Mouse (Mus musculus) hindbrain, embryonic 10.5 days (tissue): ENCODE measurements around the gene Hrh3. TPM values are rescaled to one million over a fixed set of nuclear protein-coding genes. Genes with fewer than 3 reads are reported as not detected.

Experiments used
- DNase-seq: peaks from one replicate; pipeline ENCODE4 v3.0.0-alpha.2; 2017; ENCODE audit warnings: low spot score
- H3K27ac ChIP-seq: fragments of 300-500 bp; sonication (generic); 2 replicates; pipeline ENCODE4 v1.5.1; 2016; ENCODE audit warnings: mild to moderate bottlenecking, moderate library complexity
- H3K27me3 ChIP-seq: fragments of 300-500 bp; sonication (generic); 2 replicates; pipeline ENCODE4 v1.6.1; 2016; ENCODE audit warnings: mild to moderate bottlenecking; ENCODE audit not compliant: poor library complexity, insufficient read depth, severe bottlenecking
- H3K36me3 ChIP-seq: fragments of 300-500 bp; sonication (generic); 2 replicates; pipeline ENCODE4 v1.6.1; 2016; ENCODE audit warnings: mild to moderate bottlenecking, moderate library complexity
- H3K4me1 ChIP-seq: fragments of 300-500 bp; sonication (generic); replicated peaks from 2 replicates; pipeline ENCODE4 v1.6.1; 2016; ENCODE audit warnings: mild to moderate bottlenecking
- H3K4me3 ChIP-seq: fragments of 300-500 bp; sonication (generic); 2 replicates; pipeline ENCODE4 v1.5.1; 2016; ENCODE audit warnings: mild to moderate bottlenecking, moderate library complexity
- H3K9me3 ChIP-seq: fragments of 300-500 bp; sonication (generic); 2 replicates; pipeline ENCODE4 v1.6.1; 2016; ENCODE audit warnings: mild to moderate bottlenecking, moderate library complexity
- WGBS: fragments of 180-500 bp; shearing (Covaris S2); methylation state at CpG from one replicate; pipeline ENCODE4 v1.1.7; 2016; 5-methylcytosine and 5-hydroxymethylcytosine counted together
- polyA plus RNA-seq: library from polyadenylated mRNA; unstranded; fragments of >200 nt; fragmentation: Nextera tagmentation; extraction: Ambion mirVana; gene quantifications from 2 replicates; pipeline ENCODE4 v1.2.1, GENCODE M21; 2016

Gene Hrh3
- polyA plus RNA-seq, 1 experiment from 2014 or later, result 4.2 TPM

- H3K27ac ChIP-seq, result no peak overlapping the region
- peaks cover 16% of the 10 kb centered on the region for H3K4me1 ChIP-seq
- H3K27me3 ChIP-seq, result no peaks in the 10 kb centered on the region
- no peak for DNase-seq
- WGBS, result 90% methylated on average over 7 of the region's 7 CpGs
- no peak overlapping the region for H3K4me3 ChIP-seq
- peaks cover 36% of the 10 kb centered on the region for H3K36me3 ChIP-seq
- H3K9me3 ChIP-seq, result no peaks in the 10 kb centered on the region
These were observed 31.4 kb downstream of the Hrh3 start for GRCm38 (mm10) chr2:180072886-180073285.

- Histone ChIP-seq H3K27me3 (no peaks in the 10 kb centered on the region), H3K4me1 (peaks cover 16% of the 10 kb centered on the region), H3K27ac (no peak overlapping the region), H3K4me3 (no peak overlapping the region), H3K36me3 (peaks cover 36% of the 10 kb centered on the region), H3K9me3 (no peaks in the 10 kb centered on the region)
- no peak for DNase-seq
- WGBS, result 82% methylated on average over 2 of the region's 2 CpGs
These were observed 32.6 kb downstream of the Hrh3 start for GRCm38 (mm10) chr2:180071671-180072070.

GRCm38 (mm10) chr2:180070481-180071453 lies 33.5 kb downstream of the Hrh3 start, which contains the start of gene Mtg2:
Mtg2 (plus strand) TSS chr2:180070588.
- H3K4me3 ChIP-seq, result peak within 1 kb of the TSS; percentile 80
- peak within 1 kb of the TSS; percentile 92 for H3K27ac ChIP-seq
- peaks cover 16% of the 10 kb centered on the region for H3K4me1 ChIP-seq
- no peaks in the 10 kb centered on the region for H3K9me3 ChIP-seq
- H3K27me3 ChIP-seq, result no peaks in the 10 kb centered on the region
- 6% methylated on average over 58 of the region's 58 CpGs for WGBS
- DNase-seq, result peak; percentile 94
- H3K36me3 ChIP-seq, result peaks cover 38% of the 10 kb centered on the region

GRCm38 (mm10) chr2:180069770-180070480 lies 34.4 kb downstream of the Hrh3 start:
- no peaks in the 10 kb centered on the region for H3K27me3 ChIP-seq
- H3K4me1 ChIP-seq, result peaks cover 16% of the 10 kb centered on the region
- DNase-seq, result no peak
- H3K4me3 ChIP-seq, result peak overlapping the region; percentile 80
- 36% methylated on average over 20 of the region's 20 CpGs for WGBS
- H3K27ac ChIP-seq, result peak overlapping the region; percentile 92
- H3K9me3 ChIP-seq, result peaks cover 5% of the 10 kb centered on the region; the same call in 1 of the 2 replicates
- H3K36me3 ChIP-seq, result peaks cover 46% of the 10 kb centered on the region

GRCm38 (mm10) chr2:180063338-180064131 lies 40.8 kb downstream of the Hrh3 start:
- 93% methylated on average over 11 of the region's 11 CpGs for WGBS
- peaks cover 12% of the 10 kb centered on the region; the same call in 1 of the 2 replicates for H3K9me3 ChIP-seq
- H3K36me3 ChIP-seq, result peaks cover 87% of the 10 kb centered on the region
- no peaks in the 10 kb centered on the region for H3K27me3 ChIP-seq
- no peak overlapping the region for H3K27ac ChIP-seq
- H3K4me3 ChIP-seq, result no peak overlapping the region
- DNase-seq, result no peak
- H3K4me1 ChIP-seq, result no peaks in the 10 kb centered on the region

- Histone ChIP-seq H3K36me3 (peaks cover 73% of the 10 kb centered on the region), H3K27me3 (no peaks in the 10 kb centered on the region), H3K4me3 (no peak overlapping the region), H3K9me3 (no peaks in the 10 kb centered on the region), H3K27ac (no peak overlapping the region), H3K4me1 (peaks cover 8% of the 10 kb centered on the region; the same call in 1 of the 2 replicates)
- DNase-seq, result no peak
- 97% methylated on average over 9 of the region's 9 CpGs for WGBS
These were observed 51.3 kb downstream of the Hrh3 start for GRCm38 (mm10) chr2:180053001-180053400.

GRCm38 (mm10) chr2:180051986-180052733 lies 52.1 kb downstream of the Hrh3 start:
- no peaks in the 10 kb centered on the region for H3K9me3 ChIP-seq
- peaks cover 8% of the 10 kb centered on the region; the same call in 1 of the 2 replicates for H3K4me1 ChIP-seq
- no peak overlapping the region for H3K4me3 ChIP-seq
- WGBS, result 90% methylated on average over 14 of the region's 14 CpGs
- peak overlapping the region; percentile 36; the same call in 1 of the 2 replicates for H3K27ac ChIP-seq
- no peaks in the 10 kb centered on the region for H3K27me3 ChIP-seq
- peak; percentile 38 for DNase-seq
- H3K36me3 ChIP-seq, result peaks cover 73% of the 10 kb centered on the region

GRCm38 (mm10) chr2:180050986-180051385 lies 53.3 kb downstream of the Hrh3 start:
- Histone ChIP-seq H3K27ac (0 out of 2 replicates have a peak overlapping the region, but pooled peaks have one; percentile 6), H3K9me3 (no peaks in the 10 kb centered on the region), H3K4me3 (no peak overlapping the region), H3K4me1 (peaks cover 8% of the 10 kb centered on the region; the same call in 1 of the 2 replicates), H3K27me3 (no peaks in the 10 kb centered on the region), H3K36me3 (peaks cover 73% of the 10 kb centered on the region)
- WGBS, result 27% methylated on average over 5 of the region's 5 CpGs
- peak; percentile 78 for DNase-seq

Other genes starting within 250 kb of the Hrh3 start
- 3.7 and 4.4 TPM in 2 replicates for gene Taf4, start 127.8 kb downstream of the Hrh3 start, polyA plus RNA-seq
- gene Lsm14b, start 79.5 kb downstream of the Hrh3 start, polyA plus RNA-seq, result 9.4 and 12.9 TPM in 2 replicates
- gene Psma7, start 62.1 kb downstream of the Hrh3 start, polyA plus RNA-seq, result 794 and 830 TPM in 2 replicates
- 10.0 and 14.7 TPM in 2 replicates for gene Ss18l1, start 62.0 kb downstream of the Hrh3 start, polyA plus RNA-seq
- gene Mtg2, start 33.9 kb downstream of the Hrh3 start, polyA plus RNA-seq, result 33.9 TPM in 2 replicates
- gene Osbpl2, start 14.8 kb upstream of the Hrh3 start, polyA plus RNA-seq, result 29.0 and 42.2 TPM in 2 replicates
- gene Adrm1, start 67.0 kb upstream of the Hrh3 start, polyA plus RNA-seq, result 278 and 297 TPM in 2 replicates
- 7.2 and 10.8 TPM in 2 replicates for gene Lama5, start 121.4 kb upstream of the Hrh3 start, polyA plus RNA-seq
- 440 and 510 TPM in 2 replicates for gene Rps21, start 152.9 kb upstream of the Hrh3 start, polyA plus RNA-seq
- gene Cables2, start 169.0 kb upstream of the Hrh3 start, polyA plus RNA-seq, result 12.6 and 16.0 TPM in 2 replicates
- gene Rbbp8nl, start 185.4 kb upstream of the Hrh3 start, polyA plus RNA-seq, result 0.18 and 0.55 TPM in 2 replicates
- 0.25 TPM in 1 of 2 replicates, not detected in the other for gene Gata5, start 230.2 kb upstream of the Hrh3 start, polyA plus RNA-seq